Mouse (Mus musculus) limb, embryonic 15.5 days (tissue): ENCODE data around the gene Ntan1. TPM values are rescaled to one million over a fixed set of nuclear protein-coding genes. Genes with fewer than 3 reads are reported as not detected.

Experiments used
- ATAC-seq: fragments of 200-750 bp; cut with Nextera tagmentation; 2 replicates; pipeline ENCODE4 v1.8.0; 2017; ENCODE audit warnings: low read depth, moderate TSS enrichment; ENCODE audit not compliant: insufficient number of reproducible peaks, low FRiP score, low TSS enrichment
- H3K27ac ChIP-seq: fragments of 300-500 bp; sonication (generic); 2 replicates; pipeline ENCODE4 v1.5.1; 2015; ENCODE audit warnings: moderate library complexity, mild to moderate bottlenecking, inconsistent platforms
- H3K27me3 ChIP-seq: fragments of 300-500 bp; sonication (generic); 2 replicates; pipeline ENCODE4 v1.6.1; 2015; ENCODE audit warnings: inconsistent platforms
- H3K36me3 ChIP-seq: fragments of 300-500 bp; sonication (generic); 2 replicates; pipeline ENCODE4 v1.6.1; 2015; ENCODE audit warnings: inconsistent platforms
- H3K4me1 ChIP-seq: fragments of 300-500 bp; sonication (generic); 2 replicates; pipeline ENCODE4 v1.6.1; 2015; ENCODE audit warnings: inconsistent platforms
- H3K4me2 ChIP-seq: fragments of 300-500 bp; sonication (generic); 2 replicates; pipeline ENCODE4 v1.6.1; 2015; ENCODE audit warnings: mild to moderate bottlenecking, inconsistent platforms
- H3K4me3 ChIP-seq: fragments of 300-500 bp; sonication (generic); 2 replicates; pipeline ENCODE4 v1.5.1; 2015; ENCODE audit warnings: mild to moderate bottlenecking, inconsistent platforms
- H3K9ac ChIP-seq: fragments of 300-500 bp; sonication (generic); 2 replicates; pipeline ENCODE4 v1.6.1; 2015; ENCODE audit warnings: inconsistent platforms
- H3K9me3 ChIP-seq: fragments of 300-500 bp; sonication (generic); 2 replicates; pipeline ENCODE4 v1.6.1; 2016; ENCODE audit warnings: inconsistent platforms
- WGBS: fragments of 180-500 bp; shearing (Covaris S2); methylation state at CpG from one replicate; pipeline ENCODE4 v1.1.7; 2015; 5-methylcytosine and 5-hydroxymethylcytosine counted together
- polyA plus RNA-seq: library from polyadenylated mRNA; unstranded; fragments of >200 nt; fragmentation: Nextera tagmentation; extraction: Ambion mirVana; gene quantifications from 2 replicates; pipeline ENCODE4 v1.2.1, GENCODE M21; 2015

Ntan1 gene
- polyA plus RNA-seq, 1 experiment from 2014 or later = 192 TPM

DNA sequence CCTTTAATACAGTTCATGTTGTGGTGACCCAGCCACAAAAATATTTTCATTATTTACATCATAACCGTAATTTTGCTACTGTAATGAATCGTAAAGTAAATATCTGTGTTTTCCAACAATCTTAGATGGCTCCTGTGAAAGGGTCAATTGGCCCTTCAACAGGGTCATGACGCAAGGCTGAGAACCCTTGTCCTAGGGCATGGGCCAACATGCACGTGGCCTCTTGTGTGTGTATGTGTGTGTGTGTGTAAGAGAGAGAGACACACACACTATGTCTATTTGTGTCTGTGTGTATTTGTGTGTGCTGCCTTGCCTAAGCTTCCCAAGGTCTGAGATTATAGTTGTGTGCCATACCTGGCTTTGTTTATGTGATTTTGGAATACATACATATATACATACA lies 11.0 kb upstream of the Ntan1 start:
- ATAC-seq = no peak
- Histone ChIP-seq H3K4me3 (no peak overlapping the region), H3K4me2 (no peak overlapping the region), H3K4me1 (no peaks in the 10 kb centered on the region), H3K9me3 (no peaks in the 10 kb centered on the region), H3K9ac (no peak overlapping the region), H3K27me3 (no peaks in the 10 kb centered on the region), H3K27ac (no peak overlapping the region), H3K36me3 (peaks cover 91% of the 10 kb centered on the region)
- 89% methylated on average over 4 of the region's 4 CpGs for WGBS

- no peaks in the 10 kb centered on the region for H3K4me1 ChIP-seq
- ATAC-seq = no peak
- no peak overlapping the region for H3K4me2 ChIP-seq
- H3K9ac ChIP-seq = no peak overlapping the region
- no peaks in the 10 kb centered on the region for H3K9me3 ChIP-seq
- 91% methylated on average over 7 of the region's 7 CpGs for WGBS
- H3K27ac ChIP-seq = no peak overlapping the region
- H3K4me3 ChIP-seq = no peak overlapping the region
- peaks cover 94% of the 10 kb centered on the region for H3K36me3 ChIP-seq
- no peaks in the 10 kb centered on the region for H3K27me3 ChIP-seq
Observed at GRCm38 (mm10) chr16:13808410-13808809, 10.2 kb upstream of the Ntan1 start.

- no peaks in the 10 kb centered on the region for H3K4me1 ChIP-seq
- H3K36me3 ChIP-seq = peaks cover 86% of the 10 kb centered on the region
- H3K27me3 ChIP-seq = no peaks in the 10 kb centered on the region
- H3K9ac ChIP-seq = no peak overlapping the region
- no peak overlapping the region for H3K4me3 ChIP-seq
- WGBS = 92% methylated on average over 6 of the region's 6 CpGs
- ATAC-seq = no peak
- H3K27ac ChIP-seq = no peak overlapping the region
- no peaks in the 10 kb centered on the region for H3K9me3 ChIP-seq
- H3K4me2 ChIP-seq = no peak overlapping the region
Observed at GRCm38 (mm10) chr16:13812152-13812551, 6.5 kb upstream of the Ntan1 start.

DNA sequence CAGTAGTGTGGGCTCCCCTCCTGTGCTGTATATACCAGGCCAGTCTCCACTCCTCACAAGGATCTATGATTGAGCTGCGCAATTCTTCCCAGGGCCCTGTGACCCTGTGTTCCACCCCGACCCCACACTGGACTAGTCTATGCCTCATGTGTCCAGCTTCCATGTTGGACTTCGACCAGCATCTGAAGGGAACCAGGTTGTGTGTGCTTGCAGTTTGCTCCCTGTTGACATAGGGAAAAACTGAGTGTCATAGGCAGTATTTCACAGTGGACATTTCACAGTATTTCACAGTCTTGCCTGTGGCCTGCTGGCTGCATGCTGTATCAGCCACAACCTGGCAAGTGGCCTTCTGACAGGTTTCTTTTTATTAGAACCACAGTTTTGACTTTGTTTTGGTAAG lies 5.4 kb upstream of the Ntan1 start:
- no peak overlapping the region for H3K4me2 ChIP-seq
- H3K9me3 ChIP-seq = no peaks in the 10 kb centered on the region
- H3K9ac ChIP-seq = no peak overlapping the region
- 95% methylated on average over 3 of the region's 3 CpGs for WGBS
- peaks cover 78% of the 10 kb centered on the region for H3K36me3 ChIP-seq
- no peak overlapping the region for H3K27ac ChIP-seq
- H3K4me3 ChIP-seq = no peak overlapping the region
- H3K27me3 ChIP-seq = no peaks in the 10 kb centered on the region
- 0 out of 2 replicates have a peak, but pooled peaks cover 2% of the 10 kb centered on the region for H3K4me1 ChIP-seq
- ATAC-seq = no peak

GRCm38 (mm10) chr16:13819394-13819743 lies 724 bp downstream of the Ntan1 start:
- under 1% methylated on average over 36 of the region's 36 CpGs for WGBS
- ATAC-seq = peak; percentile 49
- H3K9ac ChIP-seq = peak overlapping the region; percentile 81

GRCm38 (mm10) chr16:13819806-13820500 lies 1.3 kb downstream of the Ntan1 start:
- Histone ChIP-seq H3K27me3 (no peaks in the 10 kb centered on the region), H3K27ac (peak overlapping the region; percentile 98), H3K4me3 (peak overlapping the region; percentile 72), H3K4me1 (peaks cover 27% of the 10 kb centered on the region), H3K9me3 (no peaks in the 10 kb centered on the region), H3K4me2 (peak overlapping the region; percentile 49), H3K9ac (peak overlapping the region; percentile 81), H3K36me3 (peaks cover 17% of the 10 kb centered on the region)
- no peak for ATAC-seq
- 25% methylated on average over 12 of the region's 12 CpGs for WGBS

More at GRCm38 (mm10) chr16:13819394-13819743, 724 bp downstream of the Ntan1 start:
- H3K36me3 ChIP-seq = peaks cover 23% of the 10 kb centered on the region
- peak overlapping the region; percentile 98 for H3K27ac ChIP-seq
- peaks cover 27% of the 10 kb centered on the region for H3K4me1 ChIP-seq
- peak overlapping the region; percentile 49 for H3K4me2 ChIP-seq
- H3K9me3 ChIP-seq = no peaks in the 10 kb centered on the region
- H3K27me3 ChIP-seq = no peaks in the 10 kb centered on the region
- peak overlapping the region; percentile 72 for H3K4me3 ChIP-seq

- 98% methylated on average over 5 of the region's 5 CpGs for WGBS
- no peak for ATAC-seq
- H3K4me2 ChIP-seq = peak overlapping the region; percentile 49; the same call in 1 of the 2 replicates
Observed at GRCm38 (mm10) chr16:13820771-13821170, 2.1 kb downstream of the Ntan1 start.

DNA sequence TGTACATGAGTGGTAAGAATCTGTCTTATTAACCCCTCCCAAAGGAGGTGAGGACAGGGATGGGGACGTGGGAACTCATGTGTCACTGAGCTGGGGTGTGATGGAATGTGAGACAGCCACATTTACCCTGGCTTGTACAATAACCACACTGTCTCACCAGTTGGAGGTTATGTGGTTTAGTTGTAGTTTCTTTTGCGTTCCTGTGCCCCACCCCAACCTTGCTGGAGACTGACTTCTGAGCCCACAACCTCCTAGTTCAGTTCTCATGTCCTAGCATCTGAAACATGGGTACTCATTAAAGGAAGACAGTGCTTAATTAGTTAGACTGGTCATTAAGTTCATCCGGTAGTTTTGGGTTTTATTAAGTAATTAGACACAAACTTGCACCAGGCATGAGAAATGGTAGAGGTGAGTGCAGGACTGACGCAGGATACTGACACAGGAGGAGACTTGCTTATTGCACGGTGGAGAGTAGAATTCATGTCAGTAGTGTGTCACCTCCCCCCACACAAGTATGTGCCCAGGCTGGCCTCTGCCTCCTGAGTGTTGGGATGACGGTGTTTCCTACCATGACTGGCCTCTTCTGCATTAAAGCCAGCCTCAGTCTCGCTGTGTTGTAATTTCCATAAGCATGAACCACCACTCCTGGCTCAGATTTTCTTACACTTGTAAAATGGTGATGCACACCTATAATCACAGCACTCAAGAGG lies 7.3 kb downstream of the Ntan1 start:
- no peak for ATAC-seq
- no peak overlapping the region for H3K4me3 ChIP-seq
- peaks cover 41% of the 10 kb centered on the region for H3K36me3 ChIP-seq
- H3K9me3 ChIP-seq = no peaks in the 10 kb centered on the region
- H3K4me1 ChIP-seq = peaks cover 21% of the 10 kb centered on the region; the same call in 1 of the 2 replicates
- no peaks in the 10 kb centered on the region for H3K27me3 ChIP-seq
- 0 out of 2 replicates have a peak overlapping the region, but pooled peaks have one; percentile 17 for H3K27ac ChIP-seq
- no peak overlapping the region for H3K4me2 ChIP-seq
- 50% methylated on average over 7 of the region's 7 CpGs for WGBS
- H3K9ac ChIP-seq = no peak overlapping the region

More at GRCm38 (mm10) chr16:13820771-13821170, 2.1 kb downstream of the Ntan1 start:
- Histone ChIP-seq H3K4me1 (peaks cover 31% of the 10 kb centered on the region), H3K9me3 (no peaks in the 10 kb centered on the region), H3K9ac (no peak overlapping the region), H3K36me3 (peaks cover 9% of the 10 kb centered on the region; the same call in 1 of the 2 replicates), H3K4me3 (no peak overlapping the region), H3K27me3 (no peaks in the 10 kb centered on the region), H3K27ac (no peak overlapping the region)

GRCm38 (mm10) chr16:13826511-13826910 lies 7.9 kb downstream of the Ntan1 start:
- WGBS = 86% methylated on average over 4 of the region's 4 CpGs
- H3K27me3 ChIP-seq = no peaks in the 10 kb centered on the region
- H3K4me2 ChIP-seq = no peak overlapping the region
- no peak overlapping the region for H3K9ac ChIP-seq
- H3K4me3 ChIP-seq = no peak overlapping the region
- 0 out of 2 replicates have a peak overlapping the region, but pooled peaks have one; percentile 17 for H3K27ac ChIP-seq
- ATAC-seq = no peak
- no peaks in the 10 kb centered on the region for H3K9me3 ChIP-seq
- peaks cover 47% of the 10 kb centered on the region for H3K36me3 ChIP-seq
- peaks cover 19% of the 10 kb centered on the region; the same call in 1 of the 2 replicates for H3K4me1 ChIP-seq

- no peaks in the 10 kb centered on the region for H3K27me3 ChIP-seq
- 88% methylated on average over 10 of the region's 10 CpGs for WGBS
- no peak overlapping the region for H3K4me3 ChIP-seq
- ATAC-seq = no peak
- H3K9me3 ChIP-seq = no peaks in the 10 kb centered on the region
- no peak overlapping the region for H3K9ac ChIP-seq
- H3K4me2 ChIP-seq = no peak overlapping the region
- 0 out of 2 replicates have a peak, but pooled peaks cover 9% of the 10 kb centered on the region for H3K4me1 ChIP-seq
- H3K27ac ChIP-seq = no peak overlapping the region
- peaks cover 82% of the 10 kb centered on the region for H3K36me3 ChIP-seq
Observed at GRCm38 (mm10) chr16:13830444-13830843, 11.8 kb downstream of the Ntan1 start.

GRCm38 (mm10) chr16:13831606-13832005 lies 13.0 kb downstream of the Ntan1 start:
- H3K4me2 ChIP-seq = no peak overlapping the region
- H3K27me3 ChIP-seq = no peaks in the 10 kb centered on the region
- no peak overlapping the region for H3K27ac ChIP-seq
- ATAC-seq = no peak
- no peak overlapping the region for H3K4me3 ChIP-seq
- H3K9me3 ChIP-seq = no peaks in the 10 kb centered on the region
- H3K9ac ChIP-seq = no peak overlapping the region
- 83% methylated on average over 5 of the region's 5 CpGs for WGBS
- no peaks in the 10 kb centered on the region for H3K4me1 ChIP-seq
- H3K36me3 ChIP-seq = peaks cover 94% of the 10 kb centered on the region

DNA sequence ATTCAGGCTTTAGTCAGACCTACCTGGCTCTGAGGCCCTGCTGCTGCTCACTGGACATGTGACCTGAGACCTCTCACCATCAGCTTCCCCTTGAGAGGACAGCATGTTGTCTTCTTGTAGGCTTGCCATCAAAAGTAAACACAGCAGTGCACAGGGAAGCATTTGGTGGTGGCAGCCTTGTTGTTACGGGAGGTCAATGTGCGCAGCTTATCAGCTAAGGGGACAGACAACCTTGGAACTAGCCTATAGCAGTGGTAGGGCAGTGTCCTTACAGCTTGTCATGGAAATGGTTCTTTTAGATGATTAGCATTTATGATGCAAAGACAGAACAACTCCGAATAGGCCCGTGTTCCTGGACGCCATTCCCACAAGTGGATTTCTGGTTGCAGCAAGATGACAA lies 15.7 kb downstream of the Ntan1 start:
- H3K4me2 ChIP-seq = no peak overlapping the region
- no peak overlapping the region for H3K4me3 ChIP-seq
- H3K27ac ChIP-seq = no peak overlapping the region
- no peak overlapping the region for H3K9ac ChIP-seq
- 91% methylated on average over 5 of the region's 5 CpGs for WGBS
- no peaks in the 10 kb centered on the region for H3K27me3 ChIP-seq
- no peak for ATAC-seq
- peaks cover 95% of the 10 kb centered on the region for H3K36me3 ChIP-seq
- H3K4me1 ChIP-seq = no peaks in the 10 kb centered on the region
- H3K9me3 ChIP-seq = no peaks in the 10 kb centered on the region
